Mouse (Mus musculus): ENCODE measurements at regions not wholly inside any gene's neighbourhood (a gene's known extent, or its start where the extent isn't known, plus 50 kb on each side); places are given as distances from the start of the nearest gene placed in this dataset.
A peak's percentile ranks its signal among the peaks of the same experiment; 100 is the strongest.

GRCm38 (mm10) chr12:35712671-35713070 lies 177.8 kb upstream of the Ahr start:
- Histone ChIP-seq H3K79me2 (ENCODE audit: control insufficient read depth, insufficient read depth) (no peaks in the 10 kb centered on the region), H3ac (ENCODE audit: control insufficient read depth, insufficient read length) (no peak overlapping the region), H3K36me3 (ENCODE audit: control insufficient read depth, insufficient read depth) (no peaks in the 10 kb centered on the region), H3K4me2 (ENCODE audit: low read depth) (no peak overlapping the region), H3K27me3 (ENCODE audit: control insufficient read depth, insufficient read depth, insufficient read length) (no peaks in the 10 kb centered on the region), H3K4me3 (no peak overlapping the region)
- TF ChIP-seq MYOD1 (IDR thresholded peaks at IDR 0.05; ENCODE audit: control insufficient read depth in 1 of 3, insufficient read length in 2 of 3, low read depth in 2 of 3), result no peak
- TF ChIP-seq MAX (IDR thresholded peaks at IDR 0.05; ENCODE audit: low read depth), result no peak
- no peak for TF ChIP-seq E2F4 (IDR thresholded peaks at IDR 0.05; ENCODE audit: insufficient read depth)
- TF ChIP-seq CEBPB (IDR thresholded peaks at IDR 0.05; ENCODE audit: insufficient read depth, poor library complexity, severe bottlenecking), result no peak
- no peak for TF ChIP-seq USF1 (IDR thresholded peaks at IDR 0.05; ENCODE audit: low read depth)
- no peak for TF ChIP-seq TCF12 (IDR thresholded peaks at IDR 0.05; ENCODE audit: insufficient read depth, poor library complexity, severe bottlenecking)
- no peak for TF ChIP-seq POLR2AphosphoS2 (IDR thresholded peaks at IDR 0.05; ENCODE audit: insufficient read length, low read depth)
- no peak for TF ChIP-seq SRF (IDR thresholded peaks at IDR 0.05; ENCODE audit: control insufficient read depth, insufficient read length, low read depth)

GRCm38 (mm10) chr12:35711549-35712070 lies 176.8 kb upstream of the Ahr start:
- no peaks in the 10 kb centered on the region for H3K36me3 ChIP-seq (ENCODE audit: control insufficient read depth, insufficient read depth)
- H3ac ChIP-seq (ENCODE audit: control insufficient read depth, insufficient read length), result no peak overlapping the region
- no peaks in the 10 kb centered on the region for H3K27me3 ChIP-seq (ENCODE audit: control insufficient read depth, insufficient read depth, insufficient read length)
- H3K4me2 ChIP-seq (ENCODE audit: low read depth), result no peak overlapping the region
- H3K79me2 ChIP-seq (ENCODE audit: control insufficient read depth, insufficient read depth), result no peaks in the 10 kb centered on the region
- H3K4me3 ChIP-seq, result no peak overlapping the region
- TF ChIP-seq TCF12 (IDR thresholded peaks at IDR 0.05; ENCODE audit: insufficient read depth, poor library complexity, severe bottlenecking) (no peak), SRF (IDR thresholded peaks at IDR 0.05; ENCODE audit: control insufficient read depth, insufficient read length, low read depth) (no peak), MAX (IDR thresholded peaks at IDR 0.05; ENCODE audit: low read depth) (no peak), POLR2AphosphoS2 (IDR thresholded peaks at IDR 0.05; ENCODE audit: insufficient read length, low read depth) (no peak), REST (IDR thresholded peaks at IDR 0.05; ENCODE audit: insufficient read depth, insufficient read length) (no peak)

- H3ac ChIP-seq (ENCODE audit: control insufficient read depth, insufficient read length), result no peak overlapping the region
- TF ChIP-seq USF1 (IDR thresholded peaks at IDR 0.05; ENCODE audit: low read depth) (no peak), TCF3 (IDR thresholded peaks at IDR 0.05; ENCODE audit: insufficient read length, low read depth) (no peak), POLR2A (IDR thresholded peaks at IDR 0.05; ENCODE audit: insufficient read length, low read depth) (no peak), E2F4 (IDR thresholded peaks at IDR 0.05; ENCODE audit: insufficient read depth) (no peak), POLR2AphosphoS2 (IDR thresholded peaks at IDR 0.05; ENCODE audit: insufficient read length, low read depth) (no peak), CEBPB (IDR thresholded peaks at IDR 0.05; ENCODE audit: insufficient read depth, poor library complexity, severe bottlenecking) (no peak), MYOD1 (IDR thresholded peaks at IDR 0.05; ENCODE audit: control insufficient read depth in 1 of 3, insufficient read length in 2 of 3, low read depth in 2 of 3) (no peak), MAX (IDR thresholded peaks at IDR 0.05; ENCODE audit: low read depth) (no peak), SRF (IDR thresholded peaks at IDR 0.05; ENCODE audit: control insufficient read depth, insufficient read length, low read depth) (no peak)
- H3K4me3 ChIP-seq, result no peak overlapping the region
- H3K4me2 ChIP-seq (ENCODE audit: low read depth), result no peak overlapping the region
- H3K79me2 ChIP-seq (ENCODE audit: control insufficient read depth, insufficient read depth), result no peaks in the 10 kb centered on the region
- H3K36me3 ChIP-seq (ENCODE audit: control insufficient read depth, insufficient read depth), result no peaks in the 10 kb centered on the region
- H3K27me3 ChIP-seq (ENCODE audit: control insufficient read depth, insufficient read depth, insufficient read length), result no peaks in the 10 kb centered on the region
Measured at GRCm38 (mm10) chr12:35710323-35710722, 175.5 kb upstream of the Ahr start.

- no peak overlapping the region for H3ac ChIP-seq (ENCODE audit: control insufficient read depth, insufficient read length)
- no peaks in the 10 kb centered on the region for H3K27me3 ChIP-seq (ENCODE audit: control insufficient read depth, insufficient read depth, insufficient read length)
- H3K36me3 ChIP-seq (ENCODE audit: control insufficient read depth, insufficient read depth), result no peaks in the 10 kb centered on the region
- H3K4me3 ChIP-seq, result no peak overlapping the region
- H3K4me2 ChIP-seq (ENCODE audit: low read depth), result peak overlapping the region; percentile 5
- no peaks in the 10 kb centered on the region for H3K79me2 ChIP-seq (ENCODE audit: control insufficient read depth, insufficient read depth)
- TF ChIP-seq TCF3 (IDR thresholded peaks at IDR 0.05; ENCODE audit: insufficient read length, low read depth) (no peak), E2F4 (IDR thresholded peaks at IDR 0.05; ENCODE audit: insufficient read depth) (no peak), POLR2A (IDR thresholded peaks at IDR 0.05; ENCODE audit: insufficient read length, low read depth) (no peak), MAX (IDR thresholded peaks at IDR 0.05; ENCODE audit: low read depth) (no peak), REST (IDR thresholded peaks at IDR 0.05; ENCODE audit: insufficient read depth, insufficient read length) (no peak), USF1 (IDR thresholded peaks at IDR 0.05; ENCODE audit: low read depth) (no peak)
Measured at GRCm38 (mm10) chr12:35703479-35703878, 168.6 kb upstream of the Ahr start.

- no peaks in the 10 kb centered on the region for H3K79me2 ChIP-seq (ENCODE audit: control insufficient read depth, insufficient read depth)
- H3K27me3 ChIP-seq (ENCODE audit: control insufficient read depth, insufficient read depth, insufficient read length), result no peaks in the 10 kb centered on the region
- peak overlapping the region; percentile 72 for H3K4me2 ChIP-seq (ENCODE audit: low read depth)
- no peak overlapping the region for H3K4me3 ChIP-seq
- no peak overlapping the region for H3ac ChIP-seq (ENCODE audit: control insufficient read depth, insufficient read length)
- no peak for TF ChIP-seq POLR2AphosphoS2 (IDR thresholded peaks at IDR 0.05; ENCODE audit: insufficient read length, low read depth)
- TF ChIP-seq CEBPB (IDR thresholded peaks at IDR 0.05; ENCODE audit: insufficient read depth, poor library complexity, severe bottlenecking), result peak; percentile 45; the same call in 1 of the 2 replicates
- no peak for TF ChIP-seq USF1 (IDR thresholded peaks at IDR 0.05; ENCODE audit: low read depth)
- H3K36me3 ChIP-seq (ENCODE audit: control insufficient read depth, insufficient read depth), result no peaks in the 10 kb centered on the region
Measured at GRCm38 (mm10) chr12:35702674-35703073, 167.8 kb upstream of the Ahr start.

- Histone ChIP-seq H3K4me2 (ENCODE audit: low read depth) (no peak overlapping the region), H3K79me2 (ENCODE audit: control insufficient read depth, insufficient read depth) (no peaks in the 10 kb centered on the region), H3K36me3 (ENCODE audit: control insufficient read depth, insufficient read depth) (no peaks in the 10 kb centered on the region), H3K27me3 (ENCODE audit: control insufficient read depth, insufficient read depth, insufficient read length) (no peaks in the 10 kb centered on the region), H3K4me3 (no peak overlapping the region), H3ac (ENCODE audit: control insufficient read depth, insufficient read length) (no peak overlapping the region)
- TF ChIP-seq TCF3 (IDR thresholded peaks at IDR 0.05; ENCODE audit: insufficient read length, low read depth) (no peak), MAX (IDR thresholded peaks at IDR 0.05; ENCODE audit: low read depth) (no peak), E2F4 (IDR thresholded peaks at IDR 0.05; ENCODE audit: insufficient read depth) (no peak), TCF12 (IDR thresholded peaks at IDR 0.05; ENCODE audit: insufficient read depth, poor library complexity, severe bottlenecking) (no peak), REST (IDR thresholded peaks at IDR 0.05; ENCODE audit: insufficient read depth, insufficient read length) (no peak), CEBPB (IDR thresholded peaks at IDR 0.05; ENCODE audit: insufficient read depth, poor library complexity, severe bottlenecking) (no peak), POLR2A (IDR thresholded peaks at IDR 0.05; ENCODE audit: insufficient read length, low read depth) (no peak), MYOD1 (IDR thresholded peaks at IDR 0.05; ENCODE audit: control insufficient read depth in 1 of 3, insufficient read length in 2 of 3, low read depth in 2 of 3) (no peak), POLR2AphosphoS2 (IDR thresholded peaks at IDR 0.05; ENCODE audit: insufficient read length, low read depth) (no peak), USF1 (IDR thresholded peaks at IDR 0.05; ENCODE audit: low read depth) (no peak), MYOG (IDR thresholded peaks at IDR 0.05; ENCODE audit: control insufficient read depth in 1 of 3, insufficient read depth in 1 of 3, insufficient read length in 2 of 3, low read depth in 2 of 3) (no peak), SRF (IDR thresholded peaks at IDR 0.05; ENCODE audit: control insufficient read depth, insufficient read length, low read depth) (no peak)
Measured at GRCm38 (mm10) chr12:35694253-35694652, 159.4 kb upstream of the Ahr start.

Measured in myocyte (in vitro differentiated cells).